Mouse (Mus musculus): ENCODE data around the gene Nfia.
A peak's percentile ranks its signal among the peaks of the same experiment; 100 is the strongest.

Gene Nfia

GRCm38 (mm10) chr4:97840227-97841062, 67.9 kb downstream of the Nfia start:
- DNase-seq, result peak in 1 of 2 experiments; percentile 45

- DNase-seq, result no peak
Measured at GRCm38 (mm10) chr4:97841063-97841595, 68.6 kb downstream of the Nfia start.

- DNase-seq, result no peak
Measured at GRCm38 (mm10) chr4:97841745-97842144, 69.2 kb downstream of the Nfia start.

DNA sequence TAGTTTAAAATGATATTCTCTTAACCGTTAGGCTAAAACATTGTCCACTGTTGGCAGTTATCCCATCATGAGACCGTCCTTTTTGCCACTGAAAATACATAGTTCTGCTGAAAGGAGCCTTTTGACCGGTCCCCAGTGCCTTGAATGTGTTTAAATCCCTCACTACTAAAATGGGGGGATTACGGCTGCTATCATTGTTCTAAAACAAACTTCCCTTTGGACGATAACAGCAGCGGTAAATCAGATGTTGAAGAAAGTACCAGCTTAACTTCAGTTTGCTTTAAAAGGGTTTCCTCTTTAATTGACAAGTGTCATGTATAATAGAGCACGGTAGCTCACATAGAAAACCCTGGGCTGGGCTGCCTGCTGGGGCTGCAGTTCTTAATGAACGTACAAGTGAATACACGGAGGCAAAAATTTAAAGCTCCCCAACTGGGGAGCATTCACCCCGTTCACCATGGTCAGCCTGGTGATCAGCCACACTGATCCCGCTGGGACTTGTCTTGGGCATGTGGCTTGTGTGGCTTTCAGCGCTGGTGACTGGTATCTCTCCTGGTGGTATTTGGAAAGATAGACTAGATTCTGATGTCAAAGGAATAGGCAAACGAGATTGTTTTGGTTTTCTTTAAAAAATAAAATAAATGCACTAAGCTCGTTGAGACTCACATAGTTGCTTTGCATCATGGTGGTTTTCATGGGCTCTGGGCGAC, 71.6 kb downstream of the Nfia start:
- DNase-seq, result no peak

- DNase-seq, result no peak
Measured at GRCm38 (mm10) chr4:97844899-97845298, 72.4 kb downstream of the Nfia start.

DNA sequence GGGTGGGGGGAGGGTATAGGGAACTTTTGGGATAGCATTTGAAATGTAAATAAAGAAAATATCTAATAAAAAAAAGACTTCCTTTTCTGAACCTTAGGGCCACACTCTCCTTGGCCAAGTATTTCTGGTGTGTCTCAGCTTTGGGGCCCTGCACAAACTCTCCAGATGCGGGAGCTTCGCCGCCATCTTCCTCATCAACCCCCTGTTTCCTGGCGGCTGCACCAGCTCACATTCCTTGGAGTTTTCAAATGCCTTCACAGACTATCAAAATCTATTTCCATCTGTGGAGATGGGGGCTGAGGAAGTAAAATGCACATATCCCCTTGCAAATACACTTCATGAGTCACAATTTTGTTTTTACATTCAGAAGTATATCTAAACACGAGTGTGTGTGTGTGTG, 75.1 kb downstream of the Nfia start:
- no peak for DNase-seq

DNA sequence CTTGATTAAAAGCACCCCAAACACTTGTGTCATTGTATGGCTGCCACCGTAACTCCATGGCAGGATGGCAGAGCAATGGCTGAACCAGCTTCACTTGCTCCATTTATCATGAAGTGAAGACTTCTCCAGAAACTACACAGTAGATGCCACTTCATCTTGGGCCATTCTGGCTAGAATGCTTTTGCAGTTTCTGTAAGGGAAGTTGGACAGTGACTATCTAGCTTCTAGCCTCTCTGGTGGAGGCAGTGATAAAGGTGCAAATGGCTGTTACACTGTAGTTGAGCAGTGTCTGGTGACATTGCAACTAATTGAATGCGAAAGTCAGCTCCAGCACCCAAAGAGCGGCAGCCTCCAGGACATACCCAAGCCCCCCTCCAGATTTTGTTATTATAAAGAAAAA, 78.5 kb downstream of the Nfia start:
- DNase-seq, result no peak

DNA sequence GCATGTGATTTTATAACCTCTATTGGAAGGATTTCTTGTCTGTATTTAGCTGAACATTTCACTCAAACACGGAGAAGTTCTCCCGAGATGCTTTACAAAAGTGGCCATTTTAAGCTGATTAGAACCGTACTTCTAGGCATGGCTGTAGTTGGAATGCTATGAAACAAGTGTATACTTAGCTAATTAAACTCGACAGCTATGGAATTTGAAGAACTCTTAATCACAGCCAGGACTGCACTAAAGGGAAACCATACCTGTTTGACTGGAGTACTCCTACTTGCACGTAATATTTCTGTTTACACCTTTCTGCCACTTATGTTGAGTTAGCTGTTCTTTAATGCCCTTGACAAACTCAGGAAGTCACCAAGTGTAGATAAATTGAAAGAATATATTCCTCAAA, 79.2 kb downstream of the Nfia start:
- no peak for DNase-seq

DNA sequence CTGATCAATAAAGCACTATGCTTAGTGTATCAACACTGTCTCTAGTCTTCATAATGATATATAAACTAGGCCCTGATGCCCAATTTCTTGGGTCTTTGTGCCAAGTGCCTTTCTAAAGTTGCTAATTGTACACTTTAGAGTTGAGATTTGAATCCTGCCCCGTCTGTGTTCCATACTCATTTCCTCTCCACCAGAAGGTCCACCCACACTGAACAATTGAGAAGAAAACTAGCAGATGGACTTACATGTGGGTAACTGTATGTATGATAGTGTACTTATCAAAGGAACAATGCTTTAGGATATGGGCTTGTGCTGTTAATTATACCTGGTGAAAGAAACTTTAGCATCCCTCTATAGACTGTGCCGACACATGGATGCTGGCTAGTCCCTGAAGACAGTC, 80.1 kb downstream of the Nfia start:
- no peak for DNase-seq

DNA sequence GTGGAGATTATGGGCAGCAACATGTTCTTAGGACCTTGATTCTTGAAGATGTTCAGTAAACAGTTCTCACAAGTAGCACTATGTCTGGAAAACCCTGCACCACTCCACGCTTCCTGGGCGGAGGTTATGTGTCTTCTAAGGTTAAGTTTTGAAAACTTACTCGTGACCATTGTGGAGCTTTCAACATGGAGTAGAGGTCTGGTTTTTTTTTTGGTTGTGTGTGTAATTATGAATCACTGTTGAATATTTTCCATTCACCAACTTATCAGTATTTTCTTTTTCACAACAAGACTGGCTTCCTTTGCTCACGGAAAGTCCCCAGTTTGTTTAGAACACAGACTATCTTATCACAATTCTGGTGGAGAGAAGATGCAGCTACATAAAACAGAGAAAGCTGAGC, 82.2 kb downstream of the Nfia start:
- DNase-seq, result no peak

- DNase-seq, result no peak
Measured at GRCm38 (mm10) chr4:97855712-97856420, 83.3 kb downstream of the Nfia start.

GRCm38 (mm10) chr4:97857549-97857948, 85.0 kb downstream of the Nfia start:
- DNase-seq, result no peak

DNA sequence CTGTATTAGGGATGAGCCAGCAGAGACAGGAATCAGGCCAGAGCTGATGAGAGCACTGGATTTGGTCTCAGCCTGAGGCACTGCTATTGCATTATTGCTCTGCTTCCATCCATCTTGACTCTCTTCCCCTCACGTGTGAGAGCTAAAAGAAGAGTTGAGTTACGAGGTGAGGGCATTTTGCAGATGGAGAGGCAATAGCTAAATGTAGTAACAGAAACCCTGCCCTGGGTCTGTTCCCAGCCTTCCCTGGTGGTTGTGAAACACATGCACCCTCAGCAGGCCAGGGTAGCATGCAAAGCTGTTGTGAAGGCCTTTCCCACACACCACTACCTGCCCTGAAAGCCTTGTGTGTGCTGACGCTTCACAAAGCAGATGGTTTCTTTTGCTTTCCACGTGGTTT, 86.9 kb downstream of the Nfia start:
- DNase-seq, result no peak

DNA sequence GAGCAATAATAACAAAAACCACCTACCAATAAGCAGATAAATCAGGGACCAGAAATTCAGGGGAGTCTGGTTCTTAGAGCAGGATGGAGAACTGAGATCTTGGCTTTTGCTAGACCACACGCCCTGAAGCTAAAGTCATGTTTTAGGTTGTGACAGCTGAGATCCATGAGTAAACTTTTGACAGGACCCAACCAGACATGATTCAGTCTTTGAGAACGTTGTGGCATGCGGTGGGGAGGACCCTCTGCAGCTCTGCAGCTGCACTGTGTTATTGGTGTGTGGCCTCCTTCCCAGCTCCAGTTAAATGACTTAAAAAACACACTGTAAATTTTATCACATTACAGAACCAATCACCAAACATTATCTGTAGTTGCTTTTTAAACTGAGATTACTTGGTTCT, 87.8 kb downstream of the Nfia start:
- DNase-seq, result no peak

DNA sequence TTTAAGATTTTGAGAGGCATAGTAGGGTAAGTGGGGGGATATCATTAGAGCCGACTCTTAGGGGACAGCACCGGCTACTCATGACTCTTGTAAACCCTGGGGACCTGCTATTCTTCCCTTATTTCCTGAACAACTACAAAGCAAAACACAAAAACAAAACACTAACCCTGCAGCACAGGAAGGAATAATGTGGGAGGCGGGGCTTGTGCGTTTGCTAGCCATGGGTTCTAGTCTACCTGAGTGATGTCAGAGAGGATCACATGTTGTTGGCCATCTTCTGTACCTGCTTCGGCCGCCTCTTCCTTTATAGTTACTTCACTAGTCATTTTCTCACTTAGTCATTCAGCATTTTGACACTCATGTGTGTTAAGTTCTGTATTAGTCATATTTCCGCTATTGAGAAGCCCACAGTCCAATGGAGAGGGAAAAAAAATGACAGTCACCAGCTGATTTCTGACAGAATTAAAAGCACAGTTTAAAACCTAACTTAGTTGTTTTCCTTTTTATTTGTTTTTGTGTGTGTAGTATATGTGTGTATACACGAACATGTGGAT, 88.3 kb downstream of the Nfia start:
- no peak for DNase-seq

GRCm38 (mm10) chr4:97862379-97862778, 89.8 kb downstream of the Nfia start:
- DNase-seq, result no peak

GRCm38 (mm10) chr4:97864276-97864675, 91.7 kb downstream of the Nfia start:
- no peak for DNase-seq

GRCm38 (mm10) chr4:97865410-97865953, 92.9 kb downstream of the Nfia start:
- no peak for DNase-seq

GRCm38 (mm10) chr4:97866463-97866862, 93.9 kb downstream of the Nfia start:
- DNase-seq, result peak; percentile 54 to 56

GRCm38 (mm10) chr4:97868307-97868937, 95.9 kb downstream of the Nfia start:
- peak; percentile 67 to 76 for DNase-seq

DNA sequence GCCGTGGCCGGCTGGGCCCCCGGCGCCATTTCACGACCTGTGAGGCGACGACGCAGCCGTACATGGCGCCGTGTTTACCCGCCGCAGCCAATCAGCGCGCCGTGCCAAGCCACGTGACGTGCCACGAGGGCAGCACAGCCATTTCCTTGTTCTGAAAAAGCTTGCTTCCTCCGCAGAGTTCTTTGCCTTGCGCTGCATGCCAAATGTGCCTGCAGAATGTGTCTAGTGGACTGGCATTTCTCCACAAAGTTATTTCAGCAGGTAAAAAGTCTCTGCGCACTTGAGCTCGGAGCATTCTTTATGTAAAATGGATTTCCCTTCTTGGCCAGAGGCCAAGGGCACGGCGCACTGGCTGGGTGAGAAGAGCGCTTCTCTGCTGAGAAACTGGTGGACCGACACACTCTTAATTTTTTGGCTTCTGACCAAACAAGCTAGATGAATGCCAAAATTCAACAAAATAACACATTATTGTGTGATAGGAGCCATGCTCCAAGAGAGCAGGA, 96.5 kb downstream of the Nfia start:
- peak; percentile 97 for DNase-seq

GRCm38 (mm10) chr4:97869451-97869850, 96.9 kb downstream of the Nfia start:
- no peak for DNase-seq
